Comparison of ENCODE assay signal across 36 mouse cellular contexts in genomic region chr14:79275441-79275840, GRCm38 (mm10). TPM values are rescaled to one million over a fixed set of nuclear protein-coding genes. Genes with fewer than 3 reads are reported as not detected.
DNase-seq lines count a peak whose midpoint lies in the region; ATAC-seq lines count a peak whose summit lies in the region.
"Had no signal": no experiment of that assay in that cellular context is flagged by ENCODE, and none has a peak within 500 bp of the region (broad histone marks: within the 10 kb centered on the region; RNA-seq: fewer than 3 reads in every experiment).

No protein-coding gene starts in this region.

- no peak for ATAC-seq in forebrain, embryonic 12.5 days (ENCODE audit: low FRiP score)
- ATAC-seq in midbrain, embryonic 16.5 days, result no peak
- ATAC-seq: forebrain, embryonic 16.5 days; inflammation-experienced regulatory T-cells, adult 6 months; liver, embryonic 12.5 days; liver, postnatal 0 days had no signal

- peaks cover 47% of the 10 kb centered on the region for H3K4me1 ChIP-seq in forebrain, embryonic 10.5 days
- H3K4me1 ChIP-seq in forebrain, embryonic 12.5 days, result peaks cover 22% of the 10 kb centered on the region
- H3K4me1 ChIP-seq in midbrain, embryonic 10.5 days, result peaks cover 49% of the 10 kb centered on the region
- H3K4me1 ChIP-seq in midbrain, embryonic 16.5 days (ENCODE audit: control insufficient read depth, insufficient read depth, low read length), result peaks cover 16% of the 10 kb centered on the region

- H3K36me3 ChIP-seq in forebrain, embryonic 10.5 days (replicated peaks), result no peaks in the 10 kb centered on the region
- no peaks in the 10 kb centered on the region for H3K36me3 ChIP-seq in forebrain, embryonic 12.5 days (replicated peaks)
- H3K36me3 ChIP-seq in midbrain, embryonic 10.5 days, result no peaks in the 10 kb centered on the region
- no peaks in the 10 kb centered on the region for H3K36me3 ChIP-seq in midbrain, embryonic 16.5 days (ENCODE audit: control insufficient read depth, insufficient read depth, low read length)
- H3K36me3 ChIP-seq: heart, embryonic 12.5 days; kidney, embryonic 15.5 days; liver, embryonic 12.5 days; neural tube, embryonic 13.5 days had no signal

- no peaks in the 10 kb centered on the region for H3K27me3 ChIP-seq in forebrain, embryonic 10.5 days (ENCODE audit: poor library complexity, severe bottlenecking)
- peaks cover 3% of the 10 kb centered on the region; the same call in 1 of the 2 replicates for H3K27me3 ChIP-seq in forebrain, embryonic 12.5 days
- H3K27me3 ChIP-seq in midbrain, embryonic 10.5 days (ENCODE audit: low read depth, poor library complexity, severe bottlenecking), result no peaks in the 10 kb centered on the region
- no peaks in the 10 kb centered on the region for H3K27me3 ChIP-seq in midbrain, embryonic 16.5 days (ENCODE audit: control insufficient read depth, insufficient read depth, low read depth, low read length)
- H3K27me3 ChIP-seq: heart, embryonic 12.5 days; kidney, embryonic 15.5 days; liver, embryonic 12.5 days; neural tube, embryonic 13.5 days had no signal

- intact Hi-C loops in gastrocnemius, postnatal 14 days (cut with DNase I; ENCODE audit: low total_unique reads), result no loop called here

- H3K4me3 ChIP-seq in forebrain, embryonic 10.5 days, result no peak overlapping the region
- H3K4me3 ChIP-seq in forebrain, embryonic 12.5 days (replicated peaks), result no peak overlapping the region
- no peak overlapping the region for H3K4me3 ChIP-seq in midbrain, embryonic 10.5 days
- no peak overlapping the region for H3K4me3 ChIP-seq in midbrain, embryonic 16.5 days (ENCODE audit: low read depth, low read length)
- H3K4me3 ChIP-seq: heart, embryonic 12.5 days; kidney, embryonic 15.5 days; liver, embryonic 12.5 days; neural tube, embryonic 13.5 days had no signal

- DNase-seq in forebrain, embryonic 10.5 days (ENCODE audit: extremely low spot score, low spot score), result peak; percentile 13
- no peak for DNase-seq in midbrain, embryonic 10.5 days (ENCODE audit: low spot score)
- DNase-seq in 416B (ENCODE audit: low read depth), result peak; percentile 59
- DNase-seq in ZHBTc4 (ENCODE audit: low read depth, low spot score), result peak; percentile 17
- no peak for DNase-seq in layer of hippocampus, adult 9-11 months
- no peak for DNase-seq in gastrocnemius, postnatal 14 days
- DNase-seq: adrenal gland, adult 8-10 months; cerebellum, adult 9-10 months; cerebellum, postnatal 36 days; heart, adult 11 months; heart, postnatal 4 days; kidney, adult 11 months; kidney, postnatal 25 days; layer of hippocampus, postnatal 36 days; left cerebral cortex, postnatal 4 days; liver, postnatal 0 days; right cerebral cortex, postnatal 4 days had no signal

- H3K9ac ChIP-seq in forebrain, embryonic 12.5 days, result no peak overlapping the region
- no peak overlapping the region for H3K9ac ChIP-seq in midbrain, embryonic 16.5 days (ENCODE audit: low read depth, low read length)
- H3K9ac ChIP-seq: heart, embryonic 12.5 days; hindbrain, embryonic 14.5 days; kidney, embryonic 15.5 days; liver, embryonic 12.5 days; liver, postnatal 0 days; neural tube, embryonic 13.5 days had no signal

- peak overlapping the region; percentile 62 for H3K27ac ChIP-seq in forebrain, embryonic 10.5 days
- H3K27ac ChIP-seq in forebrain, embryonic 12.5 days, result no peak overlapping the region
- peak overlapping the region; percentile 71 for H3K27ac ChIP-seq in midbrain, embryonic 10.5 days (replicated peaks)
- H3K27ac ChIP-seq in midbrain, embryonic 16.5 days (ENCODE audit: low read length), result no peak overlapping the region
- H3K27ac ChIP-seq: hindbrain, embryonic 14.5 days; kidney, embryonic 15.5 days; liver, embryonic 12.5 days; macrophage; neural tube, embryonic 13.5 days; stomach, postnatal 0 days had no signal

- H3K4me2 ChIP-seq in forebrain, embryonic 12.5 days, result no peak overlapping the region
- no peak overlapping the region for H3K4me2 ChIP-seq in midbrain, embryonic 16.5 days (ENCODE audit: low read length)
- H3K4me2 ChIP-seq: heart, embryonic 12.5 days; hindbrain, embryonic 14.5 days; kidney, embryonic 15.5 days; liver, embryonic 12.5 days; neural tube, embryonic 13.5 days had no signal

- no peaks in the 10 kb centered on the region for H3K9me3 ChIP-seq in forebrain, embryonic 10.5 days
- H3K9me3 ChIP-seq in forebrain, embryonic 12.5 days, result no peaks in the 10 kb centered on the region
- no peaks in the 10 kb centered on the region; the same call in 1 of the 2 replicates for H3K9me3 ChIP-seq in midbrain, embryonic 10.5 days (replicated peaks)
- H3K9me3 ChIP-seq in midbrain, embryonic 16.5 days (replicated peaks; ENCODE audit: control insufficient read depth, low read length, poor library complexity, severe bottlenecking), result no peaks in the 10 kb centered on the region
- H3K9me3 ChIP-seq: kidney, embryonic 15.5 days; liver, embryonic 12.5 days had no signal

- WGBS in forebrain, embryonic 10.5 days, result 75% methylated on average over 3 of the region's 3 CpGs
- 62% methylated on average over 3 of the region's 3 CpGs for WGBS in forebrain, embryonic 12.5 days
- WGBS in midbrain, embryonic 10.5 days, result 74% methylated on average over 3 of the region's 3 CpGs
- 43% methylated on average over 3 of the region's 3 CpGs for WGBS in midbrain, embryonic 16.5 days

RNA-seq across cellular contexts. Expression of gene Rgcc, which starts 26.0 kb away (rescaled TPM):
- 52.1 and 60.1 TPM in 2 replicates for polyA plus RNA-seq in forebrain, embryonic 10.5 days (2016; fragmentation: Nextera tagmentation; extraction: Ambion mirVana)
- polyA plus RNA-seq in forebrain, embryonic 12.5 days (2016; fragmentation: Nextera tagmentation; extraction: Ambion mirVana), result 70.2 and 86.8 TPM in 2 replicates
- polyA plus RNA-seq in midbrain, embryonic 10.5 days (2016; fragmentation: Nextera tagmentation; extraction: Ambion mirVana), result 16.1 and 18.7 TPM in 2 replicates
- 26.3 and 36.4 TPM in 2 replicates for polyA plus RNA-seq in midbrain, embryonic 16.5 days (2015; fragmentation: Nextera tagmentation; extraction: Ambion mirVana)
- 10 to 100 TPM; 27.2 to 39.9 TPM for total RNA-seq in gastrocnemius, postnatal 14 days (2021)

RNA-seq across cellular contexts. Expression of gene Zfp957, which starts 28.3 kb away (rescaled TPM):
- not detected in 2 replicates for polyA plus RNA-seq in forebrain, embryonic 10.5 days (2016; fragmentation: Nextera tagmentation; extraction: Ambion mirVana)
- polyA plus RNA-seq in forebrain, embryonic 12.5 days (2016; fragmentation: Nextera tagmentation; extraction: Ambion mirVana), result not detected in 2 replicates
- not detected in 2 replicates for polyA plus RNA-seq in midbrain, embryonic 10.5 days (2016; fragmentation: Nextera tagmentation; extraction: Ambion mirVana)
- polyA plus RNA-seq in midbrain, embryonic 16.5 days (2015; fragmentation: Nextera tagmentation; extraction: Ambion mirVana), result not detected in 2 replicates
- total RNA-seq in gastrocnemius, postnatal 14 days (2021), result not detected
- total RNA-seq: adrenal gland, postnatal 4 days; gastrocnemius, adult 8-10 months; heart, postnatal 4 days; layer of hippocampus, adult 8-10 months; layer of hippocampus, postnatal 36 days; left cerebral cortex, postnatal 4 days had no signal
- polyA plus RNA-seq: embryonic facial prominence, embryonic 11.5 days; forebrain, embryonic 16.5 days; heart, embryonic 12.5 days; heart, postnatal 0 days; hindbrain, embryonic 14.5 days; limb, embryonic 14.5 days; liver, embryonic 12.5 days; liver, postnatal 0 days; lung, embryonic 16.5 days; macrophage; neural tube, embryonic 13.5 days; spleen, adult 2 months; stomach, postnatal 0 days had no signal

Comparison
In these comparisons a context has a peak if more than half of its experiments do, and no peak if none do; other contexts are left out.
1. H3K27ac ChIP-seq: peak in forebrain, embryonic 10.5 days (single experiment) and midbrain, embryonic 10.5 days (single experiment); none in forebrain, embryonic 12.5 days (single experiment) and midbrain, embryonic 16.5 days (single experiment).
2. DNase-seq: peak in forebrain, embryonic 10.5 days (single experiment), 416B (single experiment) and ZHBTc4 (single experiment); none in midbrain, embryonic 10.5 days (single experiment), layer of hippocampus, adult 9-11 months (single experiment) and gastrocnemius, postnatal 14 days (single experiment).